Mouse (Mus musculus): ENCODE results near the gene Cacnb3.

- TF ChIP-seq CTCF (IDR thresholded peaks at IDR 0.05; ENCODE audit: low read depth, low read length) (no peak), POLR2A (IDR thresholded peaks at IDR 0.05; ENCODE audit: borderline replicate concordance, low read depth, low read length) (no peak)
Observed at GRCm38 (mm10) chr15:98582410-98582809, 48.2 kb upstream of the Cacnb3 start.
